Mouse (Mus musculus): ENCODE measurements around the gene Map7.

Map7 gene

GRCm38 (mm10) chr10:20233451-20233850, 85.2 kb downstream of the Map7 start:
- 87% methylated on average over 10 of the region's 10 CpGs for WGBS

DNA sequence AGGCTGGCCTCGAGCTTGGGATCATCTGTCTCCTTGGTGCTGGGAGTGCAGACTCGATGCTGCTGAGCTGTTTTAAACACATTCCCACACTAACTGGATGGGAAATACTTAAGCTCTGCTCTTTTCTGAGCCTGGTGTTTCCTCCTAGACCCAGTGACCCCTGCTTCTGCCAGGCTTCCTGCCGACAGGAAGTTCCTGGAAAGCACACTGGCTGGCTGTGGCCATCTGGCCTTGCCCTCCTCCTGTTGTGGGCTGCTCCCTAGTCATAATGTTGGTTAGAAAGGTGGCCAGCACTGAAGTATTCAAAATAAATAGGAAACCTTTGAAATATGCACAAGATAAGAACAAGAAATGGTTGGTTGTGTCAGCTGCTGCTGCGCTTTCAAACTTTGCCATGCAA, 86.2 kb downstream of the Map7 start:
- 71% methylated on average over 4 of the region's 4 CpGs for WGBS

GRCm38 (mm10) chr10:20235656-20236055, 87.4 kb downstream of the Map7 start:
- WGBS = 94% methylated on average over 3 of the region's 3 CpGs

DNA sequence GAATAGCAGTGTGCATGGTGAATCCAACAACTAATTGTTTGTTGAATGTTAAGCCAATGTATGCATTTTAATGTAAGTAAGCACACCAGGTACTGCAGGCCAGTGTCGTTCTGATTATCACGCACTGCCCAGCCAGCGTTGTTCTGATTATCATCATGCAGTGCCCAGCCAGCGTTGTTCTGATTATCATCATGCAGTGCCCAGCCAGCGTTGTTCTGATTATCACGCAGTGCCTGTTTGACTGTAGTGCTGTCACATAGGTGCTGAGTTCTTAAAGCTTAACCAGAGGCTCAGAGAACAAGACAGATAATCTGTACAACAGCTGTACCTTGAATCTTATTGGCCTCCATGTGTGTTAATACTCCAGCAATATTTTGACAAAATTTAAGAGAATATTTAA, 88.0 kb downstream of the Map7 start:
- 92% methylated on average over 6 of the region's 6 CpGs for whole genome bisulfite sequencing

- 86% methylated on average over 5 of the region's 5 CpGs for WGBS
Observed at GRCm38 (mm10) chr10:20238281-20238680, 90.0 kb downstream of the Map7 start.

GRCm38 (mm10) chr10:20240858-20241257, 92.6 kb downstream of the Map7 start:
- 42% methylated on average over 6 of the region's 6 CpGs for WGBS

GRCm38 (mm10) chr10:20243321-20243720, 95.0 kb downstream of the Map7 start:
- 83% methylated on average over 7 of the region's 7 CpGs for WGBS

DNA sequence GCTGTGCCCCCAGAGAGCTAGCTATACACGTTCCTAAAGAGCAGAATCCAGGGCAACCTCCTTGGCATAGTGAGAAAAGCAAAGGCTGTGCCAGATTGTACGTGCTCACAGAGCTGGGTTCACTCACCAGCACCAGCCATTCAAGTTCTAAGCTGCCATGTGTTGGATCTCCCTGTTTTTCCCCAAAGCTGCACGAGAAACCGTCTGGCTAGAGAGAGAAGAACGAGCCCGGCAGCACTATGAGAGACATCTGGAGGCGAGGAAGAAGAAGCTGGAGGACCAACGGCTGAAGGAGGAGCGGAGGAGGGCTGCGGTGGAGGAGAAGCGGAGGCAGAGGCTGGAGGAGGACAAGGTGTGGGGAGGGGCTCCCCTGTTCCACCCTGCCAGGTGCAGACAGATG, 96.8 kb downstream of the Map7 start:
- WGBS = 41% methylated on average over 11 of the region's 11 CpGs

DNA sequence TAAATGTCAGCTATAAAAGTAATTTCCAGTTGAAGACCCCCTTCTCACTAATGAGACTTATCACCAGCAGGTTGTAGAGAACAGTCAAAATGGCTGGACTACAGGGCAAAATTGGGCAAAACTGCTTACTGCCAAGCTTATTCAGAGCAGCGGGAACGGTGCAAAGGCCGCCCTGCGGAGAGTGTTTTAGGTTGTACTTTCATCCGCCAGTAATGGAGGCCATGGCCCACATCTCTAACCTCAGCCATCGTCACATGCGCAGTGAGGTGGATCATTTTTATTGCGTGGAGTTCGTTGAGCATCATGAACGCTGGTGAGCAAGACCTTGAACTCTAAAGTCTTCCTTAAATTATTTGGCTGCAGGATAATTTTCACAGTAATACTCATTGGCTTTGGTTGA, 100.8 kb downstream of the Map7 start:
- 97% methylated on average over 10 of the region's 10 CpGs for WGBS

DNA sequence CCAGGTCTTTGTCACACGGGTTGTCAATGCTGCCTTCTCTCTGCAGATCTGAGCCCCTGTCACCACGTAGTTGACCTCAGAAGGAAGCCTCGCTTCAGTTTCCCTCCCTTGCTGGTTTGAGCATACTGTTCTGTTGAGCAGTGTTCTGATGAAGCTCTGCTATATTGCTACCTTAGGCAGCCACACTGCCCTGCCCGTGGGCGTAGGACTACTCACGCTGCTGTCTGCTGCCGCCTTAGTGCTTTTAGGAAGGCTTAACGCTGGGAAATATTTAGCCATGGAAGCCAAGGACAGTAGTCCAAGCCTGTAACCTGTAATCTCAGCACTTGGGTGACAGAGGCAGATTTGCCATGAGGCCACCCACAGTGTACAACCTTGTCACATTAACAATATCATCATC, 107.3 kb downstream of the Map7 start:
- WGBS = 72% methylated on average over 8 of the region's 8 CpGs

DNA sequence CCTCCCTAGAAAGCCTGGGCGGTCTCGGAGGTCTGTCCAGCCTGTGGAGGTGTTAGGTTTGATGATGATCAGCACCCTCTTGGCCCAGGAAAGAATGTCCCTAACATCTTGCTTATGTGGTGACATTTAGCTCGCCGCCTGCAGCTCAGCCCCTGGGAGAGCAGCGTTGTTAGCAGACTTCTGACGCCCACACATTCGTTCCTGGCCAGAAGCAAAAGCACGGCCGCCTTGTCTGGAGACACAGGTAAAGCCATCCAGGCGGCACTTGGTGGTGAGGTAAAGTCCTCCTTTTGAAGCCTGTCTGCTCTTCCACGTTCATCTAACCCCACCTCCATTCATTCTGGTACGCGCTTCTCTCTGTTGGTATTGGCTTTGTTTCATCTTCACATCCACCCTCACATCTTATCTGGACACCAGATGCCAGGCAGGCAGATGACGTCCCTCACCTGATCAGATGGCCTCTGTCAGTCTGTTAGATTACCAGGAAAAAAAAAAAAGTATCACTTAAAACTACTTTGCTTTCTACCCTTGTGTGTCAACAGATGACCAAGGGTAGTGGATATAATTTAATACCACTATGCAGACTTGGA, 108.9 kb downstream of the Map7 start:
- WGBS = 64% methylated on average over 14 of the region's 14 CpGs

GRCm38 (mm10) chr10:20257721-20258720, 109.8 kb downstream of the Map7 start:
- 82% methylated on average over 15 of the region's 15 CpGs for WGBS

GRCm38 (mm10) chr10:20259476-20259875, 111.2 kb downstream of the Map7 start:
- WGBS = 74% methylated on average over 2 of the region's 2 CpGs

DNA sequence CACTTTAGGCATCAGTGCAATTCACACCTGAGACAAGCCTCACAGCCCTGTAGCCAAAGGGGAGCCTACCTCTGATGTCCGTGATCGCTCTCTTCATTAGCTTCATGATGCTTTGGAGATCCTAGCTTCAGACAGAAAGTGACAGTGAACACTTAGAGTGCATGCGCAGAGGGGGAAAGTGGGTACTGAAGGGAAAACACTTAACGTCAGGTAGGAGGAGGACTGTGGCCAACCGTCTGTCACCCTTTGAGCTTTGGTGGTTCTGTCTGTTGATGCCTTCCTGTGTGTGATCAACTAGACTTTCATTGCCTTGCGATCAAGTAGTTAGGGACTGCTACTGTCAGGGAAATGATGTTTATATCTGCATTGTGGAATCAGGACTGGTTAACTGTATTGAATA, 114.6 kb downstream of the Map7 start:
- WGBS = 94% methylated on average over 6 of the region's 6 CpGs

DNA sequence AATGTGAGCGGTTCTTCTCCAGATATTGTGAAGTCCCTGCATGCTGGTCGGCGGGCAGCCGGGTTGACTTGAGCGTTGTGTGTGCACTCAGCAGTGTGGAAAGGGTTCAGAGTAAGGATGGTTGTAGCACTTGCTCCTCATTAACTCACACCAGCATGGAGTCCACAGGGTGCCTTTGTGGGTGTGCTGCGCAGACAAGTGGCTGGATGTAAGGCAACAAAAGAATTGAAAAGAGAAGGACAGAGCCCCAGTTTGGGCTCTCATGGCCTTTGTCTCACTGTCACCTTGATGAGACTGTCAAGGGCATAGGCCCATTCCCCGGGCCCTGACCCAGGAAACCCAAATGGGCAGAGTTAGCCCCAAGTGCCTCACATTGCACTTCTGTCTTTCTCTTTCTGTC, 116.2 kb downstream of the Map7 start:
- WGBS = 93% methylated on average over 7 of the region's 7 CpGs

DNA sequence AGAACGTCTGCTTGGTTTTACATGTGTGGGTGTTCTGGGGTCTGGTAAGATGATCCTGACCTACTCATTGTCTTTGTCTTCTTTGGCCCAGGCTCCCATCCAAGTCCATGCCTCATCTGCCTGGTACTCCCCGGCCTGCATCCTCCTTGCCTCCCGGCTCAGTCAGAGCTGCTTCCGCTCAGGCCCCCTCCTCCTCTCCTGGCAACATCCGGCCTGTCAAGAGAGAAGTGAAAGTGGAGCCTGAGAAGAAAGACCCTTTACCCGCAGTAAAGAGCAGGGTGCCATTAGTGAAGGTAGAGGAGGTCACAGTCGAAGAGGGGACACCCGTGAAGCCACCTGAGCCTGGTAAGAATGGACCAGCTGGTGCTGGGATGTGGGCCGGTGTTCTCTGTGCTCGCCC, 118.8 kb downstream of the Map7 start:
- WGBS = 59% methylated on average over 10 of the region's 10 CpGs

DNA sequence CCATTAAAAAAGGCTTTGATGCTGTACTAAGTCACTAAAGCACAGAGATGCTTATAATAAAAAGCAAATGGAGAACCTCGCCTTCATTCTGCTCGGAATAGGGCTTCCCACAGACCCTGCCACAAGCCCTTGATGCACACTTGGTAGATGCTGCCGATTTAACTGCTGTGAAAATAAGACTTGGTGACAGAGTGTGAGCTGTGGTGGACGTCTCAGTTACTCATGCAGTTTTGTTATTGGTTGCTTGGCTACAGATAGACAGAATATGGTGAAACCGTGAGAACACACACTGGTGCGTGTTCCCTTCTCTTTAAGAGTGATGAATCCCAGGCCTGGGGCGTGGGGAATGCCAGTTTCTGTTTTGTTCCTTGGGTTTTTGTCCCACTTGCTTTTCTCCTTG, 120.7 kb downstream of the Map7 start:
- WGBS = 65% methylated on average over 7 of the region's 7 CpGs

DNA sequence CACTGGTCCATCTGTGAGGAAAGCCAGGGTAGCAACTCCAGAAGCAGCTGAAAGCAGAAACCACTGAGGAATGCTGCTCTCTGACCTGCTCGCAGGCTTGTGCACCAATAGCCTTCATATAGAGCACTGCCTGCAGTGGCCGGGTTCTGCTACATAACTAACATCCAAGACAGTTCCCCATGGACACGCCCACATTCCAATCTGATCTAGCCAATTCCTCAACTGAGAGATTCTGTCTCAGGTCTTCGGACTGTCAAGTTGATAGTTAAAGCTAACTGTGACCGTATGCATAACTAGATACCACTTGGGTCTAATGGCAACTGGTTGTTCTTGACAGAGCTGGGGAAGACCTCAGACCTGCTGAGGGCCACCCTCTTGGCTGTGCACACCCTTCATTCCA, 124.1 kb downstream of the Map7 start:
- WGBS = 96% methylated on average over 5 of the region's 5 CpGs

DNA sequence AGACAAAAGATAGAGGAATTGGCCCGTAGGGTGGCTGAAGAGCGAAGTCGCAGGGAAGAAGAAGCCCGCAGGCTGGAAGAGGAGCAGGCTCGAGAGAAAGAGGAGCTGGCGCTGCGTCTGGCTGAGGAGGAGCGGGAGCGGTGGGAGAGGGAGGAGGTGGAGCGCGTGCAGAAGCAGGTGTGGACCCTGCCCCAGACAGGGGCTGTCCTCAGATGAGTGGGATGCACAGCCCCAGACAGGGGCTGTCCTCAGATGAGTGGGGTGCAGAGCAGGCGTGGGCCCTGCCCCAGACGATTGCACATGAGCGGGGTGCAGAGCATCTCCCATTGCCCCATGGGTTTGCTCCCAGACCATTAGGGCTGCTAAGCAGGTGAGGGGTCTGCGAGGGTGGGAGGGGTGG, 125.0 kb downstream of the Map7 start:
- 76% methylated on average over 15 of the region's 15 CpGs for WGBS

GRCm38 (mm10) chr10:20274022-20274421, 125.8 kb downstream of the Map7 start:
- WGBS = 84% methylated on average over 9 of the region's 9 CpGs

DNA sequence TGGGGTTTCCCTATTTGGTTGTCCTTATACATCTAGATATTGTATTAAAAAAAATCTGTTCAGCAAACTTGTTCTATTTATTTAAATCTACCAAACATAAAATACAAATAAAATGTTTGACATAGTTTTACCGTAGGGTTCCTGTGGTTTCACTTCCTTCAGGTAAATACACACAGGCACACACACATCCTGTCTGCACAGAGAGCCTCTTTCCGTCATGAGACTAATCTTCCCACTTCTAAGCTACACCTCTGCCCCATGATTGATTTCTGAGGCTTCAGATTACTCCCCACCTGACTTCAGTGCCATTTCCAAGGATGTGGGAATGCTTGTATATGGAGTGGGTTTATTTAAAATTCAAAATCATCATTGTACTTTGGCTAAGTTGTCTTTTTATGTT, 133.2 kb downstream of the Map7 start:
- WGBS = 71% methylated on average over 2 of the region's 2 CpGs

- WGBS = 36% methylated on average over 10 of the region's 10 CpGs
Observed at GRCm38 (mm10) chr10:20285289-20285975, 137.2 kb downstream of the Map7 start.

Data from cerebral cortex, adult 2 months (tissue).